Mouse (Mus musculus): ENCODE measurements at regions not wholly inside any gene's neighbourhood (a gene's known extent, or its start where the extent isn't known, plus 50 kb on each side); places are given as distances from the start of the nearest gene placed in this dataset.
A peak's percentile ranks its signal among the peaks of the same experiment; 100 is the strongest.

DNA sequence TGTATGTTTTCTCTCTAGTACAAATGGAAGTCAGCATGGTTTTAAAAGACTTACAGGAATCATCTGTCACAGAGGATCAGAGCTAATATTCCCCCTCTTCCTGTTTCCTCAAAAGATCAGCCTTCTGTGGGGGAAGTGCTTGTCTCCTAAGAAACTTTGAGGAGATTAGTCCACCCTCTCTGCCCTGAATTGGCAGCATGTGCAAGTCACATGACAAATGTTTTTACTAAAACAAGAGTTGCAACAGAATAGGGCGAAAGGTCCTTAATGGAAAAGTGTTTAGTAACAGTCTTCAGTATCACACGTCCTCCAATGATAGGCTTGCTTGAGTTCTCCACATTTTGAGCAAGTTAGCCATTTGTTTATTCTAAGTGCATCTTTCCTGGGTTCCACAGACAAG is 162.8 kb downstream of the Fzd1 start:
- no peak for DNase-seq (ENCODE audit: low spot score in 2 of 2)

DNA sequence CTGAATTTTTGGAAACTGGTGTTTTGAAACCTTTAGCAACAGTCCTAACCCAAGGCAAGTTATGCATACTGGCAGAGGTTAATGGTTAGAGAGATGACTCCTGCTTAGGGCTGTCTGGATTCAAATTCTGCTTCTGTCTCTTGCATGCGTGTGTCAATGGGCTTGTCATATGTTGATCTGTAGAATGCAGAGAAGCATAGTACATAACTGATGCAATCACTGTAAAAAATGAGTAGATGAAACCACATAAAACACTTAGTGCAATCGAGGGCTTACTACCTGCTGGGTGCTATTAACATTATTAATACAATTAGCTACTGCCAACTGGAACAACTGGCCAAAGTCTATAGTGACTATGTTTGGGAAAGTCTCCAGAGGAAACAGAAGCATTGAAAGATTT is 163.3 kb downstream of the Fzd1 start:
- no peak for DNase-seq (ENCODE audit: low spot score in 2 of 2)

DNA sequence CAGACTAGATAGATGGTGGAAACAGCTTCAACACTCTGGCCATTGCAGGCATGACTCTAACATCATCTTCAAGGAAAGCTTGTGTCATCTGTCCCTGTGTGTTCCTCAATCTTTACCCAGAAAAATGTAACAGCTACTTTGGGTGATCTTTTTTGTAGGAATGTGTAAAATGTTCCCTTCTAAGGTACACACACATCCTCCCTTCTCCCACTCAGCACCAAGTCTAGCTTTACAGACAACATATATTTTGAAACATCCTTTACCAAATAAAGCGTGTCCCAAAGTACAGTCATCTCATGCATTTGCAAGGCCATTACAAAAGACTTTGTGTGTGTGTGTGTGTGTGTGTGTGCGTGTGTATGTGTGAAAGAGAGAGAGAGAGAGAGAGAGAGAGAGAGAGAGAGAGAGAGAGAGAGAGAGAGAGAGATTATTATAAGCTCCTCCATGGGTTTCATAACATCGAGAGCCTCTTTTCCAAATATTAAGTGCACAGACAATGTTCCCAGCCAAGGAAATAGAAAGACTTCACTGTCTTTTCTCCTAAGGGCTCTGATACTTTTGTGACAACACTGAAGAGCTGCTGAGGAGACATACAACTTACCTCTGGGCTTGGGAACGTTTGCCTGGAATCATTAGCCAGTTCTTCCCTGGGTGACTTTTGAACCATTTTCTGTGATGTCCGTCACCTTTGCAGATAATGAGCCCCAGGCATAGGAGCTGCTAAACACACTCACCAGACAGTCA is 164.0 kb downstream of the Fzd1 start:
- peak in 1 of 2 experiments; percentile 17 for DNase-seq (ENCODE audit: low spot score in 2 of 2)

- DNase-seq (ENCODE audit: low spot score in 2 of 2): no peak
These were observed 166.1 kb downstream of the Fzd1 start for GRCm38 (mm10) chr5:4591721-4592120.

DNA sequence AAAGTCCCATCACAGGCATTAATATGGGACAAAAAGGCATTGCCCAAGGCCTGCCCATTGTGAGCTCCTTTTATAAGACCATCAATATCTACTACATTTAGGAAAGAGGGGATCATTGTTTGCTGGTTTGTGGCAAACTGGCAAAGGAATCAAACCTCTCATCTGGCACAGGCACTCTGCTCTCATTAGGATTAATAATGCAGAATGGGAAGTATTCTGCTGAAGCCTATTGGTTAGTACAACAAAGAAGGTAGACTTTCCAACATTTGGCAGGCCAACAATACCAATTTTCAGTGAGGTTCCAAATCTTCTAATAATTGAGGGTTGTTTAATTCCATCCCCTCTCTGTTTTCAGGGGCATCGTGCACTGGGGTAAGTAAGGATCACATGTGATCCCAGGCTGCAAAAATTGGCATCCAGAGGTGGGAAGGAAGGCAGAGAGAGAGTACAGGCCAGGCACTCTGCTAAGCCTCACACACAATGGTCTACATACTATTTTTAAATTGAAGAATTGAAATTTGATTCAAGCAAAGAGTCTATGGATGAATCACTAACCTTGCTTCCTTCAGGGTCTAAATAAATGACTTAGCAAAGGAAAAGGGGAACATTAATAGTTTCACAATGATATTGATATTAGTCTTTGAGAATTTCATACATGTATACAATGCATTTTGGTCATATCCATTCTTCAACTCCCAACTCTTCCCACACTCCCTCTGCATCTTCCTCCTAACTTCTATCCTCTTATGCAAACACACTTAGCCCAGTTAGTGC is 174.9 kb downstream of the Fzd1 start:
- no peak for DNase-seq (ENCODE audit: low spot score in 2 of 2)

DNA sequence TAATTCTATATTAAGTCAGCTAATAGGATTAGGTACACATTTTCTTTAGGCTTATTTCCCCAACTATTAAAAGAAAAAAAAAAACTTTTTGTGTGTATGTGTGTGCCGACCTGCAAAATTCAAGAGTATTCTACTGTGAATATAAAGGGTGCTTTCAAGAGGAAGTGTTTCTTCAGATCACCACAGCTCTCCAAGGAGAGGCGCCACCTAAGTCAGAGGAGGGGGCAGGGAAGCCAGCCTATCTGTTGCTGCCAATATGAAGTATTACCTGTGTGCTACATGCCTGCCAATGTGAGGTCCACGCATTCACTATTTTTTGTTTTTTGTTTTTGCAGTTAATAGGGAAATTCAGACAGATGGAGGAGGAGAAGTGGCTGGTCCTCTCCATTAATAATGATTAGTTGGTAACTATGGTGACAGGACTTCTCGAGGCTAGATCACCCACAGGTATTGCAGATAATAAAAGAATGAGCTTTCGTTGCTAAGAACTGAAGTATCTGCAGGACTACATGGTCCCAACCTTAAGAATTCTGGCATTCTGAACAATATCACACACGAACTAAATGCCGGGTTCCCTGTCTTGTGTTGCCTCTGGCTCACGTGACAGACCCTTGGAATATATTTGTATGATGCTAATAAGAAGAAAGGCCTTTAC is 177.5 kb downstream of the Fzd1 start:
- no peak for DNase-seq (ENCODE audit: low spot score in 2 of 2)

DNA sequence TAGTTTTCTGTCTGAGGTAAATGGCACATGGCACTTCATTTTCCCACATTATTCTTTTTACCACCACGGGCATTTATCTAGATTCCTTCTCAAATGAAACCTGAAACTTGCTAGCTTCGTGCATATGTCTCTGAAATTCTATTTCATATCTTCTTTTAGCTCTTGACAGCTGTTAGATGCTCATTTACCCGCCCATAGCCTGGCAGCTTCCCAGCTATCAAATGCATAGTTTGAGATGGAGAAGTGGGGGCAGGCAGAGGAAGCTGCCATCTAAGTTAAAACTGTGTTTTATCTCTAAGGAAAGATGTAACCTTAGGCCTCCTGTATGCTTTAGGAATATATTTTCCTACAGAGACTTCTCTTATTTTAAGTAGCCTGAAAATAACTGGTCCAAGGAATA is 179.0 kb downstream of the Fzd1 start:
- peak; percentile 62 to 78 for DNase-seq (ENCODE audit: low spot score in 2 of 2)

DNA sequence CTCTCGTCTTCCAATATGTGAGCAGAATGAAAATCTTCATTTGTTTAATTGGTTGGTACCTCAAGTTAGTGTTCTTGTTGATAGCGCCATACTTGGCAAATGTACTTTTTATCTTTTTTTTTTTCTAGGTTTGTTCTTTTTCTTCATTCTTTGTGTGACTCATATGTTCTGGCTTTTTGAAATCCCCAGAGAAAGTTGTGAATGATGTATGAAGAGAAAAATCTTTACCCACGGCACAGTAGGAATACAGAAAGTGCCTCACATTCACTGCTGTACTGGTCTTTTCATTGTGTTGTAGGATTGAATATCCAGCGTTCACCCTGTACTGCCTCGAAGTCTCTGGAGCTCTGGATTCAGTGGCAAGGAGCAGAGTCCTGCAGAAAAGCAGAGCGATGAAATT is 180.7 kb downstream of the Fzd1 start:
- no peak for DNase-seq (ENCODE audit: low spot score in 2 of 2)

DNA sequence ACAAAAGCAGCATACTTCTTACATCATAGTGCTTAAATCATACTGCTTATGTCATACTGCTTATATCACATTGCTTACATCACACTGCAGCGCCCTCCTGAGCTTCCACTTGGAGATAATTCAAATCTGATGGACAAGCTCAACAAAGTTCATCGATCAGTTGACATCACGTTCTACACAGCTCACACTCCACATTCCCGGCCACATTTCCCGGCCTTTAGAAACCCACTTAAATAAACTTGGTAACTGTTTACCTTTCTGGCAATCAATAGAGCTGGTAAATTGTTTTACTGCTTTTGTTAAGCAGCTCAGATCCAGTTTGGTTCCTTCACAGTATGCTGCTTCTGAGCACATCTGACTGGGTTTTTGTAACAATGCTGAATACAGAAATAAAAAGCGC is 194.0 kb downstream of the Fzd1 start:
- DNase-seq (ENCODE audit: low spot score in 2 of 2): no peak

- DNase-seq (ENCODE audit: low spot score in 2 of 2): no peak
These were observed 196.2 kb downstream of the Fzd1 start for GRCm38 (mm10) chr5:4561661-4562060.

GRCm38 (mm10) chr5:4561139-4561470 is 196.7 kb downstream of the Fzd1 start:
- DNase-seq (ENCODE audit: low spot score in 2 of 2): no peak

- no peak for DNase-seq (ENCODE audit: low spot score in 2 of 2)
These were observed 197.3 kb downstream of the Fzd1 start for GRCm38 (mm10) chr5:4560370-4561138.

DNA sequence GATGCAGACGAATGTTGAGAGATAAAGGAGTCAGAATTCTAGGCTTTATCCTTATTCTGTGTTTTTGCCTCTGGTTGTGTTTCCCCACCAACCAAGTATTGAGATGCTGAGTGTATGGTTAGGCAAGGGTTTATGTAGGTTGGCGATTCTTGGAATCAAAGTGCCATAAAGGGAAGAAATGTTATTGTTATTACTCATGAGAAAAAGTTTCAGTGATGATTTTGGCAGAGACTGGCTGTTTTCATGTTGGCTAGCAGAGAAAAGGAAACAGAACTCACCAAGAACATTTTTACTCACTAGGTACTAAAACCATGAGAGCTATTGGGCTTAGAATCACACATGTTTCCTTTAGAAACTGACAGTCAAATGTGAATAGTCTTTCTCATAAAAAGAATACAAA is 202.9 kb downstream of the Fzd1 start:
- DNase-seq (ENCODE audit: low spot score in 2 of 2): no peak

- no peak for DNase-seq (ENCODE audit: low spot score in 2 of 2)
These were observed 219.3 kb downstream of the Fzd1 start for GRCm38 (mm10) chr5:4538572-4538971.

GRCm38 (mm10) chr5:4536790-4537189 is 221.0 kb downstream of the Fzd1 start:
- DNase-seq (ENCODE audit: low spot score in 2 of 2): no peak

GRCm38 (mm10) chr5:4535951-4536350 is 221.9 kb downstream of the Fzd1 start:
- DNase-seq (ENCODE audit: low spot score in 2 of 2): no peak

DNA sequence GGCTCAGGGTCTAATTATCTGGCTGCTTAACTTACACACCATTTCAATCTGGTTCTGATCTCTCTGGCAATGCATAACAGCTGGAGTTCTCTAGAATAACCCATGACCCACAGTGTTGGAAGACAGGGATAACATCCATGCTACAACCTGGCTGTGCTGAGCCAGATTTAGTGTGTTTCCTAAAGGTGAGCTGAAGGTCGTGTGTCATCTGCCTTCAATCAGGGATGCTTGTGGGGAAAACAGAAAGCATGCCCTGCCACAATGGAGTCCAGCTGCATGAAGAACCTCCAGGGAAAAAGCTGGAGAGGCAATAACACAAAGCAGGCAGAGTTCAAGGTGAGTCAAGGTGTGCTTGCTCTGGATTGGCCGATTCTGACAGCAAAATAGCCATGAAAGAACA is 223.3 kb downstream of the Fzd1 start:
- DNase-seq (ENCODE audit: low spot score in 2 of 2): no peak

GRCm38 (mm10) chr5:4530236-4531067 is 227.4 kb downstream of the Fzd1 start:
- no peak for DNase-seq (ENCODE audit: low spot score in 2 of 2)

GRCm38 (mm10) chr5:4526042-4526815 is 231.6 kb downstream of the Fzd1 start:
- DNase-seq (ENCODE audit: low spot score in 2 of 2): no peak

DNA sequence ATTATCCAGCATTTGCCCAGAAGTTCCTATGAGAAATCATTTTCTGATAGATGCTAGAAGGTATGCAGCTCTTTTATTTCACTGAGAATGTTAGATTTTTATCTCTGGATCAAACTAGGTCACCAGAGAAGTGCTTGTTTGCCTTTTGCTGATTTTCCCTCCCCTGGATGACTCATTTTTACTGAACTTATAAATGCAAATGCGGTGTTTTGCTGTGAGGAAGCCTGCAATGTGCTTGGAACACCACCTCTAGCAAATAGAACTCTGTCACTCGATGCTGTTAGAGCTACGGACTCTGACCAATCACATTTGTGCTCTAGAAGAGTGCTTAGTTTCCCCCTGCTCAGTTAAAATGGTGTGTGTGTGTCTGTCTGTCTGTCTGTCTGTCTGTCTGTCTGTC is 257.2 kb downstream of the Fzd1 start:
- DNase-seq (ENCODE audit: low spot score in 2 of 2): no peak

Data from right cerebral cortex, postnatal 36 days (tissue).